Mouse (Mus musculus): ENCODE measurements around the gene Plcd3. TPM values are rescaled to one million over a fixed set of nuclear protein-coding genes. Genes with fewer than 3 reads are reported as not detected.

The Plcd3 gene
- total RNA-seq, 4 experiments from 2014 or later = 11.0 to 15.3 (median 12.8) TPM

GRCm38 (mm10) chr11:103098531-103099190, 2.8 kb downstream of the Plcd3 start:
- no peak for DNase-seq (ENCODE audit: low spot score in 2 of 2)

- no peak for DNase-seq (ENCODE audit: low spot score in 2 of 2)
These were observed 4.2 kb downstream of the Plcd3 start for GRCm38 (mm10) chr11:103096979-103097894.

- no peak for DNase-seq (ENCODE audit: low spot score in 2 of 2)
These were observed 5.7 kb downstream of the Plcd3 start for GRCm38 (mm10) chr11:103095801-103096200.

- no peak for DNase-seq (ENCODE audit: low spot score in 2 of 2)
These were observed 6.3 kb downstream of the Plcd3 start for GRCm38 (mm10) chr11:103095107-103095670.

- DNase-seq (ENCODE audit: low spot score in 2 of 2) = no peak
These were observed 7.3 kb downstream of the Plcd3 start for GRCm38 (mm10) chr11:103093862-103094833.

GRCm38 (mm10) chr11:103093306-103093705, 8.2 kb downstream of the Plcd3 start:
- no peak for DNase-seq (ENCODE audit: low spot score in 2 of 2)

- no peak for DNase-seq (ENCODE audit: low spot score in 2 of 2)
These were observed 19.8 kb downstream of the Plcd3 start for GRCm38 (mm10) chr11:103081631-103082030.

- DNase-seq (ENCODE audit: low spot score in 2 of 2) = no peak
These were observed 21.0 kb downstream of the Plcd3 start for GRCm38 (mm10) chr11:103080323-103081091.

GRCm38 (mm10) chr11:103078131-103078530, 23.3 kb downstream of the Plcd3 start:
- DNase-seq (ENCODE audit: low spot score in 2 of 2) = no peak

- DNase-seq (ENCODE audit: low spot score in 2 of 2) = no peak
These were observed 24.9 kb downstream of the Plcd3 start for GRCm38 (mm10) chr11:103076581-103076980.

GRCm38 (mm10) chr11:103076010-103076409, 25.4 kb downstream of the Plcd3 start:
- DNase-seq (ENCODE audit: low spot score in 2 of 2) = no peak

- DNase-seq (ENCODE audit: low spot score in 2 of 2) = no peak
These were observed 26.6 kb downstream of the Plcd3 start for GRCm38 (mm10) chr11:103074796-103075323.

- DNase-seq (ENCODE audit: low spot score in 2 of 2) = no peak
These were observed 27.3 kb downstream of the Plcd3 start for GRCm38 (mm10) chr11:103074121-103074650.

- no peak for DNase-seq (ENCODE audit: low spot score in 2 of 2)
These were observed 27.8 kb downstream of the Plcd3 start for GRCm38 (mm10) chr11:103073671-103074070.

GRCm38 (mm10) chr11:103070322-103070880, 31.1 kb downstream of the Plcd3 start:
- DNase-seq (ENCODE audit: low spot score in 2 of 2) = no peak

- DNase-seq (ENCODE audit: low spot score in 2 of 2) = no peak
These were observed 31.7 kb downstream of the Plcd3 start for GRCm38 (mm10) chr11:103069731-103070130.

- no peak for DNase-seq (ENCODE audit: low spot score in 2 of 2)
These were observed 32.6 kb downstream of the Plcd3 start for GRCm38 (mm10) chr11:103068884-103069283.

- DNase-seq (ENCODE audit: low spot score in 2 of 2) = no peak
These were observed 33.2 kb downstream of the Plcd3 start for GRCm38 (mm10) chr11:103068272-103068671.

- DNase-seq (ENCODE audit: low spot score in 2 of 2) = no peak
These were observed 33.9 kb downstream of the Plcd3 start for GRCm38 (mm10) chr11:103067457-103068001.
